Mouse (Mus musculus) midbrain, embryonic 11.5 days (tissue): ENCODE data around the gene Bag3. TPM values are rescaled to one million over a fixed set of nuclear protein-coding genes. Genes with fewer than 3 reads are reported as not detected.

Experiments
- ATAC-seq: fragments of 200-750 bp; cut with Nextera tagmentation; 2 replicates; pipeline ENCODE4 v1.8.0; 2017; ENCODE audit warnings: moderate TSS enrichment, moderate library complexity; ENCODE audit not compliant: low FRiP score
- DNase-seq: peaks from one replicate; pipeline ENCODE4 v3.0.0; 2015; ENCODE audit warnings: low spot score; ENCODE audit errors: missing footprints
- H3K27ac ChIP-seq: fragments of 300-500 bp; sonication (generic); 2 replicates; pipeline ENCODE4 v1.5.1; 2014; ENCODE audit warnings: low read depth, low read length
- H3K27me3 ChIP-seq: fragments of 300-500 bp; sonication (generic); 2 replicates; pipeline ENCODE4 v1.6.1; 2014; ENCODE audit warnings: mild to moderate bottlenecking, low read length, moderate library complexity, mixed read lengths; ENCODE audit not compliant: control insufficient read depth, insufficient read depth
- H3K36me3 ChIP-seq: fragments of 300-500 bp; sonication (generic); 2 replicates; pipeline ENCODE4 v1.6.1; 2014; ENCODE audit warnings: mild to moderate bottlenecking, low read length, moderate library complexity, mixed read lengths; ENCODE audit not compliant: control insufficient read depth, insufficient read depth
- H3K4me1 ChIP-seq: fragments of 300-500 bp; sonication (generic); 2 replicates; pipeline ENCODE4 v1.6.1; 2014; ENCODE audit warnings: low read length; ENCODE audit not compliant: control insufficient read depth, insufficient read depth
- H3K4me2 ChIP-seq: fragments of 300-500 bp; sonication (generic); 2 replicates; pipeline ENCODE4 v1.6.1; 2014; ENCODE audit warnings: mild to moderate bottlenecking, moderate library complexity
- H3K4me3 ChIP-seq: fragments of 300-500 bp; sonication (generic); 2 replicates; pipeline ENCODE4 v1.5.1; 2014; ENCODE audit warnings: low read depth, low read length
- H3K9ac ChIP-seq: fragments of 300-500 bp; sonication (generic); 2 replicates; pipeline ENCODE4 v1.6.1; 2014; ENCODE audit warnings: low read length
- H3K9me3 ChIP-seq: fragments of 300-500 bp; sonication (generic); 2 replicates; pipeline ENCODE4 v1.6.1; 2016; ENCODE audit warnings: low read length; ENCODE audit not compliant: control insufficient read depth
- WGBS: fragments of 180-500 bp; shearing (Covaris S2); extraction: QIAGEN DNeasy Blood & Tissue Kit; methylation state at CpG from one replicate; pipeline ENCODE4 v1.1.7; 2014; 5-methylcytosine and 5-hydroxymethylcytosine counted together
- polyA plus RNA-seq: library from polyadenylated mRNA; unstranded; fragments of >200 nt; fragmentation: Nextera tagmentation; extraction: Ambion mirVana; gene quantifications from 2 replicates; pipeline ENCODE4 v1.2.1, GENCODE M21; 2014

Gene Bag3
- polyA plus RNA-seq, 1 experiment from 2014 or later = 4.3 TPM

DNA sequence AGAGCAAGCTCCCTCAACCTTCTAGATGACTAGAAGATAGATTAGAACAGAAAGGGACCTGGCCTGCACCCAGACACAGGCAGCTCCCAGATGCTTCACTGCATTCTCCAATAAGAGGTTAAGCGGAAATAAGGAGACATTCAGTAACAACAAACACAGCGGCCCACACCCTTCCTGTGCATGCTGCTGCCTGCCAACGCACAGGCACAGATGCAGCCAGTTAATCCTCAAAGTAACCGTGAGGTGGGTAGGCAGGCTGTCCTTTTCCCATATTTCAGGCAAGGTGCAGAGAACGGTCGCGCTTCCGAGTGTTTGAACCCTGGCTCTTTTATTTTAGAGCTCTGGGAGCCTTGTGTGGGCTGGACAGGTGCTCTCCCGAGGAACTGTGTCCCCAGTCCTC lies 17.8 kb downstream of the Bag3 start:
- no peaks in the 10 kb centered on the region for H3K36me3 ChIP-seq
- H3K9me3 ChIP-seq = no peaks in the 10 kb centered on the region
- ATAC-seq = no peak
- H3K9ac ChIP-seq = no peak overlapping the region
- H3K27me3 ChIP-seq = no peaks in the 10 kb centered on the region
- H3K4me2 ChIP-seq = no peak overlapping the region
- H3K4me1 ChIP-seq = peaks cover 3% of the 10 kb centered on the region; the same call in 1 of the 2 replicates
- DNase-seq = no peak
- no peak overlapping the region for H3K4me3 ChIP-seq
- H3K27ac ChIP-seq = no peak overlapping the region
- 77% methylated on average over 9 of the region's 9 CpGs for WGBS

GRCm38 (mm10) chr7:128541771-128542170 lies 18.4 kb downstream of the Bag3 start:
- Histone ChIP-seq H3K27me3 (no peaks in the 10 kb centered on the region), H3K4me3 (no peak overlapping the region), H3K36me3 (no peaks in the 10 kb centered on the region), H3K4me1 (peaks cover 3% of the 10 kb centered on the region; the same call in 1 of the 2 replicates), H3K9ac (no peak overlapping the region), H3K4me2 (no peak overlapping the region), H3K9me3 (no peaks in the 10 kb centered on the region), H3K27ac (no peak overlapping the region)
- ATAC-seq (no peak), DNase-seq (no peak)
- 82% methylated on average over 17 of the region's 17 CpGs for WGBS

DNA sequence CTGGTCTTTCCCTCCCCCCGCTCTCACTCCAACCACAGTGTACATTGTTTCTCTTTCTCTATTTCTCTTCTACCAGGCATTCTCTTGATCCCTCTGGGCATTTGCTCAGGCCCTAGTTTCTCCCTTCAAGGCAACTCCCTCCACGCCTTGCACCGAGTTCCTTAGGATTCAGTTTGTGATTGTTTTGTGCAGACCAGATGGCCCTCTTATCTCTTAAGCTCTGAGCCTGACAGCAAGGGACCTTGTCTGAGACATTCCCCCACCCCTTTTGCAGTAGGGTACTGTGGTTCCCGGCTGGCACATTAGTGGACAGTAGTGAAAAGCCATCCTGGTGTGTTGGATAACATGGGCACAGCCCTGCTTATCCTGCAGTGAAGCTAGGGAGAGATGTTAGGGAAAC lies 19.1 kb downstream of the Bag3 start:
- DNase-seq (no peak), ATAC-seq (no peak)
- Histone ChIP-seq H3K27me3 (no peaks in the 10 kb centered on the region), H3K27ac (no peak overlapping the region), H3K4me3 (no peak overlapping the region), H3K9ac (no peak overlapping the region), H3K9me3 (no peaks in the 10 kb centered on the region), H3K4me2 (no peak overlapping the region), H3K4me1 (peaks cover 3% of the 10 kb centered on the region; the same call in 1 of the 2 replicates), H3K36me3 (no peaks in the 10 kb centered on the region)
- 69% methylated on average over 4 of the region's 4 CpGs for WGBS

- Histone ChIP-seq H3K4me3 (no peak overlapping the region), H3K9me3 (no peaks in the 10 kb centered on the region), H3K27ac (no peak overlapping the region), H3K27me3 (no peaks in the 10 kb centered on the region), H3K4me1 (peaks cover 3% of the 10 kb centered on the region; the same call in 1 of the 2 replicates), H3K4me2 (no peak overlapping the region), H3K36me3 (no peaks in the 10 kb centered on the region), H3K9ac (no peak overlapping the region)
- WGBS = 81% methylated on average over 14 of the region's 14 CpGs
- DNase-seq (no peak), ATAC-seq (no peak)
These were observed 19.9 kb downstream of the Bag3 start for GRCm38 (mm10) chr7:128543148-128543855.

GRCm38 (mm10) chr7:128543961-128544360 lies 20.5 kb downstream of the Bag3 start:
- 81% methylated on average over 3 of the region's 3 CpGs for WGBS
- H3K9me3 ChIP-seq = no peaks in the 10 kb centered on the region
- no peaks in the 10 kb centered on the region for H3K27me3 ChIP-seq
- peaks cover 1% of the 10 kb centered on the region; the same call in 1 of the 2 replicates for H3K4me1 ChIP-seq
- no peak overlapping the region for H3K9ac ChIP-seq
- DNase-seq = no peak
- no peak overlapping the region for H3K27ac ChIP-seq
- no peak for ATAC-seq
- no peak overlapping the region for H3K4me3 ChIP-seq
- no peak overlapping the region for H3K4me2 ChIP-seq
- no peaks in the 10 kb centered on the region for H3K36me3 ChIP-seq

- no peak overlapping the region for H3K9ac ChIP-seq
- H3K27ac ChIP-seq = no peak overlapping the region
- ATAC-seq = no peak
- H3K9me3 ChIP-seq = no peaks in the 10 kb centered on the region
- no peaks in the 10 kb centered on the region for H3K27me3 ChIP-seq
- H3K36me3 ChIP-seq = no peaks in the 10 kb centered on the region
- no peak overlapping the region for H3K4me2 ChIP-seq
- no peaks in the 10 kb centered on the region for H3K4me1 ChIP-seq
- 89% methylated on average over 7 of the region's 7 CpGs for WGBS
- DNase-seq = no peak
- no peak overlapping the region for H3K4me3 ChIP-seq
These were observed 21.3 kb downstream of the Bag3 start for GRCm38 (mm10) chr7:128544566-128545262.

DNA sequence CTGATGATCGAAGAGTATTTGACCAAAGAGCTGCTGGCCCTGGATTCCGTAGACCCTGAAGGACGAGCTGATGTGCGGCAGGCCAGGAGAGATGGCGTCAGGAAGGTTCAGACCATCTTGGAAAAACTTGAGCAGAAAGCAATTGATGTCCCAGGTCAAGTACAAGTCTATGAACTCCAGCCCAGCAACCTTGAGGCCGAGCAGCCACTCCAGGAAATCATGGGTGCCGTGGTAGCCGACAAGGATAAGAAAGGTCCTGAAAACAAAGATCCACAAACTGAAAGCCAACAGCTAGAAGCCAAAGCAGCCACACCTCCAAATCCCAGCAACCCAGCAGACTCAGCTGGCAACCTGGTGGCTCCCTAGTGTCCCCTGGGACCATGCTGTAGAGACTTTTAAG lies 22.6 kb downstream of the Bag3 start:
- no peaks in the 10 kb centered on the region for H3K27me3 ChIP-seq
- no peak for DNase-seq
- no peaks in the 10 kb centered on the region for H3K9me3 ChIP-seq
- peaks cover 9% of the 10 kb centered on the region for H3K4me1 ChIP-seq
- no peak overlapping the region for H3K9ac ChIP-seq
- 96% methylated on average over 8 of the region's 8 CpGs for WGBS
- no peaks in the 10 kb centered on the region for H3K36me3 ChIP-seq
- no peak overlapping the region for H3K4me2 ChIP-seq
- H3K27ac ChIP-seq = no peak overlapping the region
- ATAC-seq = no peak
- no peak overlapping the region for H3K4me3 ChIP-seq

- DNase-seq (no peak), ATAC-seq (no peak)
- Histone ChIP-seq H3K4me3 (no peak overlapping the region), H3K36me3 (no peaks in the 10 kb centered on the region), H3K4me2 (no peak overlapping the region), H3K9me3 (no peaks in the 10 kb centered on the region), H3K9ac (no peak overlapping the region), H3K27ac (no peak overlapping the region), H3K27me3 (no peaks in the 10 kb centered on the region), H3K4me1 (peaks cover 11% of the 10 kb centered on the region)
- WGBS = 46% methylated on average over 4 of the region's 4 CpGs
These were observed 25.7 kb downstream of the Bag3 start for GRCm38 (mm10) chr7:128549137-128549536.

DNA sequence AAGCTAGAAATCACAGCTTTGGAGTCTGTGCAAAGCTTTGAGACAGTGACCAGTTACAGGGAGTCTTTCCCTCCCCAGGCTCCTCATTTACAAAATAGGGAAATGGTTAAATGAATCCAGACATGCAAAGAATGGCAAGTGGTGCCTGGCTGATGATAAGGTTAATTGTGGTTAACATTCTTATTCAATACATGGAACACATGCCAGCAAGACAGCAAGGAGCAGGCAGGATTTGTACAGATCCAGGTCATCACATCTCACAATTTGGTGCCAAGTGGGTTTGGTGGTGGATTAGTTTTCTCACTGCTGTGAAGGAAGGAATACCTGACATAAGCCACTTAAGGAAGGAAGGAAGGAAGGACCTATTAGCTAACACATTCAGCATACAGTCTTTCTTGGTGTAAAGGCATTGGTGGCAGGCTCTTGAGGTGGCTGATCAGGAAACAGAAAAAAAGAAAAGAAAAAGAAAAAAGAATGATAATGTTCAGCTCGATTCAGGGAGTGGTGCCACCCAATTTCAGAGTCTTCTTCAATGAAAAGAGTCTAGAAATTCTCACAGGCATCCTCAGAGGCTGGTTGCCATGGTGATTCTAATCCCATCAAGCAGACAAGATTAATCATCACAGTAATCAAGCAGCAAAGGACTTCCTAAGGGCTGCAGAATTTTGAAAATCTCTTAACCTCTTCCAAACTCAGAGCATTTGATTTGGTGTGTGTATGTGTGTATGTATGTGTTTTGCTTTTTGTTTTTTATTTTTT lies 27.1 kb downstream of the Bag3 start:
- Histone ChIP-seq H3K9ac (no peak overlapping the region), H3K4me1 (peaks cover 11% of the 10 kb centered on the region), H3K4me2 (no peak overlapping the region), H3K27ac (0 out of 2 replicates have a peak overlapping the region, but pooled peaks have one; percentile 3), H3K36me3 (no peaks in the 10 kb centered on the region), H3K4me3 (no peak overlapping the region), H3K27me3 (no peaks in the 10 kb centered on the region), H3K9me3 (no peaks in the 10 kb centered on the region)
- DNase-seq = no peak
- 9% methylated on average over 1 of the region's 1 CpGs for WGBS
- ATAC-seq = no peak
